Mouse (Mus musculus): ENCODE data around the gene Rpl36-ps4.

Gene Rpl36-ps4

DNA sequence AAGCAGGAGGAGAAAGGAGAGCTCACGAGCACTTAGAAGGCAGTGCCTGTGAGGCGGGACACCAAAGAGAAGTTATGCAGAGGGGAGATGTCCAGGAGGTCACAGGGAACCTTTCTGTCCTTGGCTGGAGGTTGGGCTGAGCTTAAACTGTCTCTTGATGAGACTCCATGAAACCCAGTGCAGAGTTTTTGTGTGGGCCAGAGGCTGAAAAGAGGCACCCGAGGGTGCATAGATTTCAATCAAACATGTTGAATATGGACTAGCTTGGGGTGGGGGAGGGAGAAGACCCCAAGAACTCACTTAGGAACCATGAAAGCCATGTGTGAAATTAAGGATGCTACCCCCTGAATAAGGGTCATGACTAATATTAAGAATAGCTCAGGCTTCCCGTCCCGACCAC is at the start of gene Rpl36-ps4:
Gene Rpl36-ps4, plus strand, starts transcription at position 301 of the 400 bp plus-strand sequence.
- DNase-seq, result no peak

DNA sequence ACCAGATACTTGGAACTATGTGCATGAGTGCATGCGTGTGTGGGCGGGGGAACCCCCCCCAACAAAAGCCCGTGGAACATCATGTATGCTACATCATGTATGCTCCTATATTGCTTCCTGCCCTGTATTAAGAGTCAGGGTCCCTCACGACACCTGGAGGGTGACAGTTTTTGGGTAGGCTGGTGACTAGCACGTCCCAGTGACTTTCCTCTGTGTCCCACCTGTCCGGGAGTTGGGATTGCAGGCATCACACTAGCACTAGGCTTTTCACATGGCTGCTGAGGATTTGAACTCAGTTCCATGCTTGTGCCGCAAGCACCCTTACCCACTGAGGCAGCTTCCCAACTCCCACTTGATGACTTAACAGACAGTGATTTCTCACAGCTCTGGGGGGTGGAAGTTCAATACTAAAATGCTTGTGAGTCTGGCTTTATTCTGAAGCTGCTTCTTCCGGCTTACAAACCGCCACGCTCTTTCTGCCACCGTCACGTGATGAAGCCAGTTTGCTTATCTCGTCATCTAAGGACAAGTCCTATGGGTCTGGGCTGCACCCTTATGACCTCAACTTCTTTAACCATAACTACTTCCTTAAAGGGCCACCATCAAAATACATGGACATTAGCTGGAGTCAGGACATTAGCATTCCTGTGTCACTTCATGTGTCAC is 49.2 kb upstream of the Rpl36-ps4 start:
- no peak for DNase-seq

DNA sequence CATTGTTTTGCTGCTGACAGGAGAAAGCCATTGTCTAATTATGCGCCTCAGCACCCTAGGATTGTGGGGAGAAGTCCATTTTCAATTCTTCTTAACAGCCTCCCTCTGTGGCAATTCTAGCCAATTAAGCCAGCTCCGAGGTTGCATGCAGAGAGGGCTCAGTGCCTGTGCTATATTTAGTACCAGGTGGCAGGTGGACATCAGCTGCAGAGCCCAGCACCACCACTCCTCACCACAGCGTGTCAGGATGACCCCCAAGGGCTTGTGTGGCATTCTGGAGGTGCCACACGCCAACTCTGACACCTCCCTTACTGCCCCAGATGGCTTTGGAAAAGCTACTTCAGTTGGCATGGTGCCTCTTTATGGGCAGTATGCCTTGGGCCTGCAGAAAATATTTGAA is 48.5 kb upstream of the Rpl36-ps4 start:
- DNase-seq, result no peak

DNA sequence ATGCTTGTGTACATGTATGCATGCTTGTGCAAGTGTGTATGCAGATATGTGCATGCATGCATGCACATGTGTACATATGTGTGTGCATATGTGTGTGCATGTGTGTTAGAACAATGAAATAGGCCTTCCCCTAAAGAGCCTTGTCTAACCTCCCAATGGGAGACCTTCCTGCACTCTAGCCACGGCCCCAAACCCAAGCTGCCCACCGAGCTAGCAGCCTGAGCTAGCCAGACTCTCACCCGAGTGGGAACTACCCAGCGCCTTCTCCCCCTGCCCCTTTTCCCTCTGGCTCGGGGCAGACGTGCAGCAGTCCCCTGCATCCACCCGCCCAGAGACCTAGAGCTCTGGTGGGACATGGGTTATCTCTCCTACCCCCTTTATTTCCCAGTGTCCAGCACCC is 47.3 kb upstream of the Rpl36-ps4 start:
- DNase-seq, result no peak

DNA sequence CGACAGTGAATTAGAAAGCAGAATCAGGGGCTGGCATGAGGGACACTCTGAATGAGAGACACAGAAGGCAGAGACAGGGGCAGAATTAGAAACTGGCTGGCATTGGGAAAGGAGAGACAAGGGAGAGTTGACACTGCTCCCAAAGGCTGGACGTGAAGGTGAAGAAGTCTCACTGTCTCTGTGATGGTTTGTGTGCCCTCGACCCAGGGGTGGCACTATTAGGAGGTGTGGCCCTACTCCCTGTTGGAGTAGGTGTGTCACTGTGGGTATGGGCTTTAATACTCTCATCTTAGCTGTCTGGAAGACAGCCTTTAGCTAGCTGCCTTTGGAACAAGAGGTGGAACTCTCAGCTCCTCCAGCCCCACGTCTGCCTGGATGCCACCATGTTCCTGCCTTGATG is 46.8 kb upstream of the Rpl36-ps4 start:
- DNase-seq, result no peak

DNA sequence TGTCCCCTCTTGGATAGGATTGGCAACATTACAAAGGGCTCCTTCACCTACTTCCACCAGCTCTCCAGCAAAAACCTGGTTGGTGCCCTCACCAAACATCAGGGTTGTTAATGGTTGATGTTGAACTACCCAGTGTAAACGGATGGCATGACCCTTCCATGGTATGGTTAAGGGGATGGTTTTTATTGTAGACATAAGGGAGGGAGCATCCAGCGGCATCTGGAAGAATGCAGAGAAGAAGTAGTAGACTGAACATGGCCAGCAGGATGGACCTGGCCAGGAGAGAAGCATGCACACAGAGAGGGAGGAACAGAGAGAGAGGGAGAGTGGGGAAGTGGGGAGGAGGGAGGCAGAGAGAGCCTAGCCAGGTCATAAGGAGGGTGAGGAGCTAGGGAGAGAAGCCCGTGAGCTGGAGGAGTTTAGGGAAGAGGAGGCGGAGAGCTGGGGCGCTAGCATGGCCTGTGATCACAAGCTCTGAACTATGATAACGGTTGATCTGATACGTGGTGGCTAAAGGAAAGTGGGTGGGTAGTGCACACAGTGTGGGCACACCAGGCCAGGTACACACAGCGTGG is 45.3 kb upstream of the Rpl36-ps4 start:
- no peak for DNase-seq

DNA sequence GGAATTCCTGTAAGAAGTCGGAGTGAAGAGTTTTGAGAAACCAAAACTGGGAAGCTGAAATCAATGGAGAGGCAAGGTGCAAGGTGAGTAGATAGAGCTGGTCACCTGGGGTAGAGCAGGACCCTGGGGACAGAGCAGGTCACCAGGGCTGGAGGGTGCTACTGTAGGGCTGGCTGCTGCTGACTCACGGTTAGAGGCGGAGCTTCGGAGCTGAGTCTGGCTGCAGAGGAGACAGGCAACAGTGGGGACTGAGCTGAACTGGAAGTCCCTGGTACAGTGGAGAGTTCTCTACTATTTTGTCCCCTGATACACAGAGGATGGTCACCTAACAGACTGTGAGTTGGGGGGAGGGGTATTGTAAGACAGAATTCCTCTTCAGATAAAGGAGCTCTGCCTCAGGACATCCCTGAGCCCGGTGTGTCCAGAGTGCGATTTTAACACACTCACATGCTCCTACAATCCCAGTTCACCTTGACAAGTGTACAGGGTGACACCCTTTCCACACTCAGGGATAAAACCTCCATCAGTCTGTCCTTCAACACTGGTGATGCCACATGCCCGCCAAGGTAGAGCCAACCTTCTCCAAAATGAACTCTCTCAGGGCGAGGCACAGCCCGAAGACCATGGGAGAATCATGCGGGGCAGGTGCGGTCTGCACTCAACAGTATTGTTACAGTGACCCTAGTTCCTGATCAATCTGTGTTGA is 44.3 kb upstream of the Rpl36-ps4 start:
- DNase-seq, result no peak

GRCm38 (mm10) chr17:87877207-87878073 is 43.3 kb upstream of the Rpl36-ps4 start:
- peak; percentile 37 for DNase-seq

GRCm38 (mm10) chr17:87878556-87879483 is 42.0 kb upstream of the Rpl36-ps4 start:
- no peak for DNase-seq

GRCm38 (mm10) chr17:87879484-87880225 is 41.1 kb upstream of the Rpl36-ps4 start:
- no peak for DNase-seq

DNA sequence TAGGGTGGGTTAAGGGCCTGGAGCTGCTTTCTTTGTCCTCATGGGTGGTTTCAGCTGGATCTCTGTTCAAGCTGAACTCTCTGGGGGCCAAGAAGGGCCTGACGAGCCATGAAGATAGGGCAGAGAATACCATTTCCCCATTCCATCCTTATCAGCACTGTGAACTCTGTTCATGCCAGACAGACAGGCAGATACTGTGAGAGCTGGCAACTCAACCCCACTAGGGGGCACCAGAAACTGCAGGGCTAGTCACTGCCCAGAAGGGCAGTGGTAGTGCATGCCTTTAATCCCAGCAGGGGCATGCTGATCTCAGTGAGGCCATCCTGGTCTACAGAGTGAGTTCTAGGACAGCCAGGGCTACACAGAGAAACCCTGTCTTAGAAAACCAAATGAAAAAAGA is 38.2 kb upstream of the Rpl36-ps4 start:
- peak; percentile 32 for DNase-seq

- no peak for DNase-seq
These were observed 23.6 kb upstream of the Rpl36-ps4 start for GRCm38 (mm10) chr17:87897175-87897574.

DNA sequence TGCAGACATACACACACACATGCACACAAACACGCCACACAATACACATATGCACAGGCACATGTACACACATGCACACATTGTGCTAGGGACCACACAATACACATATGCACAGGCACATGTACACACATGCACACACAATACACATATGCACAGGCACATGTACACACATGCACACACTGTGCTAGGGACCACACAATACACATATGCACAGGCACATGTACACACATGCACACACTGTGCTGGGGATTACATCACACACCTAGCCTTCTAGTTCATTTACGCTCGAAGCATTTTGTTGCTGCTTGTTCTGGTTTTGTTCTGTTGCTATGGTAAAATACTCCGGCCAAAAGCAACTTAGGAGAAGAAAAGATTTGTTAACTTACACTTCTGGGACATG is 20.1 kb upstream of the Rpl36-ps4 start:
- no peak for DNase-seq

DNA sequence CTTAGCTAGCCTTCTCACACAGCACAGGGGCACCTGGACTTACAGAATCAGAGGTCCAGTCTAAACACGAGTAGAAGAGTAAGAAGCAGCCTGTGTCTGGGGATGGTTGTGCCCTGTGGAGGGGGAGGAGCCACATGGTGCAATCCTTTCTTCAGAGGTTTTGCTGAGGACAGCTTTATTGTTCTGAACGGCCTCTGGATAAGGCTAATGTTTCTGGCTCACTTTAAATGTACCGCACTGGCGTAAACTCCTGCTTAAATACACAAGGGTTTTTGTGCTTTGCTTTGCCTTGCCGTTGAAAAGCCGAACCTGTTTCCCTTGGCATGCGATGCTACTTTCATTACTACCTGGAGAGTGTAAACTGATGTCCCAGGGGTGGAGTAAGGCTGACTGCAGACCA is 19.6 kb upstream of the Rpl36-ps4 start:
- DNase-seq, result no peak

DNA sequence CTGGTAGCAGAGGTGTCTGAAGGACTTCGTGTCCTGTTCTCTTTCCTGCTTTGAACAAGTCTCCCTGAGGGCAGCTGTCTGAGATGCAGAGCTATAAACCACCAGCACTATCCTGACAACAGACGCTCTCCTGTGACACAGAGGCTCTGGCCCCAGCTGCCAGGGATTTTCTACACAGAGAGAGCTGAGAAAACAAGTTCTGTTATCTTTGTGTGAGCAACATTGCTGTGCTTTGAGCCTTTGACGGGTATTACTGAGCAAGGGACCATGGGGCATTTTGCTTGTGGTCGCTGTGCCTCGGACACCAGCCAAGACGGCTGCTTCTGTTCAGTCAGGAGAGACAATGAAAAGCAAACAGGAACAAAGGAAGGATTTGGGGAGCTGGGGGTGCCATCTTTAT is 17.6 kb upstream of the Rpl36-ps4 start:
- no peak for DNase-seq

- DNase-seq, result no peak
These were observed 17.1 kb upstream of the Rpl36-ps4 start for GRCm38 (mm10) chr17:87903725-87904124.

DNA sequence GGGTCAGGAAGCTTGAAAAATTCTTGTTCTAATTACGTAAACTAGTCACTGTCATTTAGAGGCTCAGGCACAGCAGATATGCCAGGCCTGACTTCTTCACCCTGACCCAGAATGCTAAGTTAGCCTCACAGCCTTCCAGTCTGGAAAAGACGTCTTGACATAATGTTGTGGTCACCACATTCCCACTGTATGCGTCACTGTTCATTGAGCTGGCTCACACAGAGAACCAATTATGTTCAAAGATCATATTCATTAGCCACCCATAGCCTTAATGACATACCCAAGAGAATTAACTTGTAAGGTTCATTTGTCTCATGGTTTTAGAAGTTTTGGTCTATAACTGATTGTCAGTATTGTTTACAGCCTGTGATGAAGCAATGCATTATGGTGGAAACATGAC is 5.4 kb upstream of the Rpl36-ps4 start:
- no peak for DNase-seq

- no peak for DNase-seq
These were observed 2.7 kb upstream of the Rpl36-ps4 start for GRCm38 (mm10) chr17:87918121-87918520.

DNA sequence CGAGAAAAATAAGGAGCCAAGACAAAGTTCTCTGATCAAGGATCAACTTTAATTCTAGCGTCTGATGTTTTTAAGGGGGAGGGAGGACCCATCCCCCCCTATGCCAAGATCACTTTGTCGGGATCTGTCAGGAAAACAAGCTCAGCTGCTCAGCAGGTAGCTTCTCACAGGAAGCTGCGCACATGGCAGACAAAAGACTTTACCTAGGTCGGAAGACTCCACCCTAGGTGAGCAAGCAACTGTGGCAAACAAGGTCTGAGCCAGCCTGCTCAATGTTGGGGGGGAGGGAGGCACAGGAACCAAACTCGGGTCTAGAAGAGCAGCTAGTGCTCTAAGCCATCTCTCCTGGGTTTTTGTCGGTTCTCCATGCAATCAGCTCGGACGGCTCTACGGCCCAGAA is 13.5 kb downstream of the Rpl36-ps4 start:
- DNase-seq, result no peak

- no peak for DNase-seq
These were observed 14.0 kb downstream of the Rpl36-ps4 start for GRCm38 (mm10) chr17:87934736-87935135.

- no peak for DNase-seq
These were observed 15.4 kb downstream of the Rpl36-ps4 start for GRCm38 (mm10) chr17:87936156-87936555.
